Mouse (Mus musculus): ENCODE data around the gene Cyp27a1.

Cyp27a1 gene

GRCm38 (mm10) chr1:74719281-74719680 lies 5.9 kb downstream of the Cyp27a1 start:
- no peak for DNase-seq

GRCm38 (mm10) chr1:74721657-74722056 lies 8.3 kb downstream of the Cyp27a1 start:
- no peak for DNase-seq

- DNase-seq: no peak
Measured at GRCm38 (mm10) chr1:74723748-74724147, 10.4 kb downstream of the Cyp27a1 start.

- DNase-seq: no peak
Measured at GRCm38 (mm10) chr1:74726114-74726513, 12.7 kb downstream of the Cyp27a1 start.

GRCm38 (mm10) chr1:74726674-74727073 lies 13.3 kb downstream of the Cyp27a1 start:
- DNase-seq: no peak

GRCm38 (mm10) chr1:74728446-74728845 lies 15.1 kb downstream of the Cyp27a1 start:
- DNase-seq: no peak

- DNase-seq: no peak
Measured at GRCm38 (mm10) chr1:74736977-74737376, 23.6 kb downstream of the Cyp27a1 start.

GRCm38 (mm10) chr1:74737500-74737899 lies 24.1 kb downstream of the Cyp27a1 start:
- no peak for DNase-seq

- no peak for DNase-seq
Measured at GRCm38 (mm10) chr1:74740846-74741245, 27.5 kb downstream of the Cyp27a1 start.

GRCm38 (mm10) chr1:74747335-74747734 lies 34.0 kb downstream of the Cyp27a1 start:
- DNase-seq: no peak

GRCm38 (mm10) chr1:74748643-74749271 lies 35.4 kb downstream of the Cyp27a1 start, which contains the start of gene Prkag3:
Gene Prkag3, minus strand, starts transcription at chr1:74749221.
- DNase-seq: peak; percentile 15 to 16

- DNase-seq: no peak
Measured at GRCm38 (mm10) chr1:74749301-74749700, 35.9 kb downstream of the Cyp27a1 start.

GRCm38 (mm10) chr1:74750683-74751082 lies 37.3 kb downstream of the Cyp27a1 start:
- no peak for DNase-seq

- no peak for DNase-seq
Measured at GRCm38 (mm10) chr1:74752150-74752549, 38.8 kb downstream of the Cyp27a1 start.

GRCm38 (mm10) chr1:74752833-74753232 lies 39.5 kb downstream of the Cyp27a1 start:
- no peak for DNase-seq

GRCm38 (mm10) chr1:74753266-74753974 lies 40.0 kb downstream of the Cyp27a1 start:
- no peak for DNase-seq

- no peak for DNase-seq
Measured at GRCm38 (mm10) chr1:74754175-74754785, 40.9 kb downstream of the Cyp27a1 start.

GRCm38 (mm10) chr1:74759773-74760172 lies 46.4 kb downstream of the Cyp27a1 start:
- DNase-seq: peak; percentile 19 to 24

- peak; percentile 38 to 56 for DNase-seq
Measured at GRCm38 (mm10) chr1:74763081-74763480, 49.7 kb downstream of the Cyp27a1 start.

- no peak for DNase-seq
Measured at GRCm38 (mm10) chr1:74770727-74771466, 57.5 kb downstream of the Cyp27a1 start.

GRCm38 (mm10) chr1:74771467-74771844 lies 58.1 kb downstream of the Cyp27a1 start:
- no peak for DNase-seq

- DNase-seq: no peak
Measured at GRCm38 (mm10) chr1:74771845-74771930, 58.3 kb downstream of the Cyp27a1 start, which contains the start of gene Wnt6. Gene Wnt6, plus strand, starts transcription at chr1:74771892.

- peak in 1 of 2 experiments; percentile 15 for DNase-seq
Measured at GRCm38 (mm10) chr1:74771931-74772620, 58.7 kb downstream of the Cyp27a1 start.
